Mouse (Mus musculus) small intestine, adult 2 months (tissue): Measurements from ENCODE around the gene Mtfp1.

Experiments used
- CTCF ChIP-seq: fragments of 200-500 bp; IDR thresholded peaks from 2 replicates; pipeline ENCODE4 v1.5.1; 2012; ENCODE audit warnings: low read depth, mild to moderate bottlenecking, control low read depth, inconsistent platforms, low read length, moderate library complexity, mixed read lengths; ENCODE audit not compliant: insufficient replicate concordance, insufficient read length; ENCODE audit errors: extremely low read depth
- POLR2A ChIP-seq: fragments of 200-500 bp; IDR thresholded peaks from 2 replicates; pipeline ENCODE4 v1.6.1; 2012; ENCODE audit warnings: low read depth, mild to moderate bottlenecking, control low read depth, inconsistent platforms, low read length, moderate library complexity

DNA sequence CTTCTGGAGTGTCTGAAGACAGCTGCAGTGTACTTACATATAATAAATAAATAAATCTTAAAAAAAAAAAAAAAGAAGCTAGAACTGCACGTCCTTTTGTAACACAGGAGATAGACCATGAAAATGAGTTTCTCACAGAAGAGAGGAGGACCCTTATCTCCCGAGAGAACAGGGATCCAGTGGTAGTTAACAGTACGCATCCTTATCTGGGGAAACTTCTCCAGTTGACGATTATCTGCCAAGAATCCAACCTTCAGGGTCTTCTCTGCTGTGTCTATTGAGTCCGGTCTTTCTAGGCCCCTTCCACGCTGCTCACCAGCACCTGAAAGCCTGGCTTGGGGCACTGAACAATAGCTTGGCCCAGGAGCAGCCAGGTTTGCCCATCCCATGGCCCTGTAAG is 18.7 kb upstream of the Mtfp1 start:
- no peak for TF ChIP-seq CTCF
- no peak for TF ChIP-seq POLR2A
